Comparison of ENCODE assay signal across 7 mouse cellular contexts in the genomic region with DNA sequence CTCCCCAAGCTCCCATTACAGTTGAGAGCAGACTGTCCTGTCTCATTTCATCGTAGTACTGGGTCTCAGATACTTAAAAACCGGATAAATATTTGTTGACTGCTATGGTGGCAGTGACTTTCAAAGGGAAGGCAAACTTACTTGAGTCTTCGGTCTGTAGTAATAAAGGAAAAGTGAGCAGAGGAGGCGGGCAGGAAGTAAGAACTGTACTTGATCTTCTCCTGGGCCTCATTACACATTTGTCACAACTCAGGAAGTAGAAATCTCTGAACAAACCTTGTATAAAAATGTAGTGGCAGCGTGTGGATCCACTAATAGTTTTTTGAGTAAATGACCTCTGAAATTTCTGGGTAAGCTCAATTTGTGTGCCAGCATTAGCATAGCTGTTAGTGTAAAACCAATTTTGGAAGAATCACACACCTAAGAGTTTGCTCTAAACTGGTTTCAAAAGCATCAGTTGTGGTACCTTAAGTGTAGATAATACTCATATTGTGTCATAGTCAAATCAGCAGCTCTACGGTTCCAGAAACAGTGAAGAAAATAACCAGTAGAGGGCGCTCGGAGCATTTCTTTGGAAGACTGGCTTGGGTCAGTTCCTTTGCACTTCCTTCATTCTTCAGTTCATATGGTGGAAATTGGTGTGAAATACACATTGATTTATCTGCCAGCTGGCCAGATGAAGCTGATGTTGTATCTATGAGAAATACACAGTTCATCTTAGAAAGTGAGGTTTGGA.
DNase-seq lines count a peak whose midpoint lies in the region.

No protein-coding gene starts in this region.

- peak; percentile 76 to 77 for DNase-seq in B cell, adult 2 months
- DNase-seq in CD8-positive naive resting alpha-beta T cell, adult 2 months (ENCODE audit: low read depth in 2 of 2, low spot score in 2 of 2), result peak; percentile 48 to 63
- DNase-seq in c-Kit-negative CD71-positive TER-119-positive erythroid progenitor cells, embryonic 14.5 days (ENCODE audit: low read depth, low spot score), result peak; percentile 42
- peak; percentile 21 for DNase-seq in fibroblast of lung, adult 2 months (ENCODE audit: low read depth)
- DNase-seq in kidney, adult 8-10 months, result peak; percentile 37 to 67
- DNase-seq in lung, adult 18-20 months, result peak; percentile 27 to 48
- DNase-seq in right cerebral cortex, adult 18-20 months, result peak; percentile 71

Comparison
In these comparisons a context has a peak if more than half of its experiments do, and no peak if none do; other contexts are left out.
1. Peak in every context shown above with its lines: DNase-seq.
2. DNase-seq: peak in every context shown above with its lines; median percentile 76 in B cell, adult 2 months; 71 in right cerebral cortex, adult 18-20 months; 56 in CD8-positive naive resting alpha-beta T cell, adult 2 months; 52 in kidney, adult 8-10 months; 42 in c-Kit-negative CD71-positive TER-119-positive erythroid progenitor cells, embryonic 14.5 days; 38 in lung, adult 18-20 months; 21 in fibroblast of lung, adult 2 months.